Mouse (Mus musculus): Measurements from ENCODE around the gene Smc2. TPM values are rescaled to one million over a fixed set of nuclear protein-coding genes. Genes with fewer than 3 reads are reported as not detected.
"Not testable (repeated sequence)": the region's sequence is repeated elsewhere in the genome, so short reads cannot be mapped to it uniquely, and the experiment has no call there.

Gene Smc2
- polyA plus RNA-seq, 1 experiment from 2014 or later = 70.0 TPM

- Histone ChIP-seq H3K4me2 (ENCODE audit: low read length) (no peak overlapping the region), H3K4me1 (ENCODE audit: control insufficient read depth, insufficient read depth, low read length) (no peaks in the 10 kb centered on the region), H3K9ac (replicated peaks; ENCODE audit: low read length) (no peak overlapping the region), H3K9me3 (ENCODE audit: control insufficient read depth, low read length) (no peaks in the 10 kb centered on the region), H3K4me3 (replicated peaks; ENCODE audit: low read depth, low read length) (no peak overlapping the region), H3K27me3 (ENCODE audit: control insufficient read depth, insufficient read depth, low read length) (no peaks in the 10 kb centered on the region), H3K27ac (replicated peaks; ENCODE audit: low read depth, low read length) (no peak overlapping the region), H3K36me3 (ENCODE audit: control insufficient read depth, insufficient read depth, low read length) (peaks cover 19% of the 10 kb centered on the region; the same call in 1 of the 2 replicates)
- WGBS = 91% methylated on average over 3 of the region's 3 CpGs
- DNase-seq (no peak), ATAC-seq (ENCODE audit: low FRiP score, low TSS enrichment) (no peak)
Measured at GRCm38 (mm10) chr4:52473431-52473830, 34.4 kb downstream of the Smc2 start.

- Histone ChIP-seq H3K27ac (replicated peaks; ENCODE audit: low read depth, low read length) (no peak overlapping the region), H3K27me3 (ENCODE audit: control insufficient read depth, insufficient read depth, low read length) (no peaks in the 10 kb centered on the region), H3K9ac (replicated peaks; ENCODE audit: low read length) (no peak overlapping the region), H3K4me1 (ENCODE audit: control insufficient read depth, insufficient read depth, low read length) (no peaks in the 10 kb centered on the region), H3K4me3 (replicated peaks; ENCODE audit: low read depth, low read length) (no peak overlapping the region), H3K4me2 (ENCODE audit: low read length) (no peak overlapping the region), H3K9me3 (ENCODE audit: control insufficient read depth, low read length) (no peaks in the 10 kb centered on the region), H3K36me3 (ENCODE audit: control insufficient read depth, insufficient read depth, low read length) (peaks cover 20% of the 10 kb centered on the region; the same call in 1 of the 2 replicates)
- WGBS = 87% methylated on average over 4 of the region's 4 CpGs
- ATAC-seq (ENCODE audit: low FRiP score, low TSS enrichment) (no peak), DNase-seq (no peak)
Measured at GRCm38 (mm10) chr4:52487486-52487885, 48.4 kb downstream of the Smc2 start.

GRCm38 (mm10) chr4:52497144-52497543 lies 58.1 kb downstream of the Smc2 start, which contains the start of gene Vma21-ps:
Gene Vma21-ps, minus strand, starts transcription at chr4:52497244.
- ATAC-seq (ENCODE audit: low FRiP score, low TSS enrichment); DNase-seq; H3K27me3 ChIP-seq (ENCODE audit: control insufficient read depth, insufficient read depth, low read length); H3K4me1 ChIP-seq (ENCODE audit: control insufficient read depth, insufficient read depth, low read length); H3K9me3 ChIP-seq (ENCODE audit: control insufficient read depth, low read length); H3K27ac ChIP-seq (replicated peaks; ENCODE audit: low read depth, low read length); H3K4me2 ChIP-seq (ENCODE audit: low read length); H3K9ac ChIP-seq (replicated peaks; ENCODE audit: low read length); H3K4me3 ChIP-seq (replicated peaks; ENCODE audit: low read depth, low read length); H3K36me3 ChIP-seq (ENCODE audit: control insufficient read depth, insufficient read depth, low read length): not testable (repeated sequence)
- 96% methylated on average over 10 of the region's 10 CpGs for WGBS

GRCm38 (mm10) chr4:52517580-52517979 lies 78.5 kb downstream of the Smc2 start:
- ATAC-seq (ENCODE audit: low FRiP score, low TSS enrichment) = no peak
- H3K4me3 ChIP-seq (replicated peaks; ENCODE audit: low read depth, low read length) = no peak overlapping the region
- no peaks in the 10 kb centered on the region for H3K4me1 ChIP-seq (ENCODE audit: control insufficient read depth, insufficient read depth, low read length)
- no peak overlapping the region for H3K9ac ChIP-seq (replicated peaks; ENCODE audit: low read length)
- no peaks in the 10 kb centered on the region for H3K36me3 ChIP-seq (ENCODE audit: control insufficient read depth, insufficient read depth, low read length)
- no peak for DNase-seq
- H3K27ac ChIP-seq (replicated peaks; ENCODE audit: low read depth, low read length) = no peak overlapping the region
- H3K9me3 ChIP-seq (ENCODE audit: control insufficient read depth, low read length) = no peaks in the 10 kb centered on the region
- WGBS = 7% methylated on average over 4 of the region's 4 CpGs
- H3K27me3 ChIP-seq (ENCODE audit: control insufficient read depth, insufficient read depth, low read length) = no peaks in the 10 kb centered on the region
- H3K4me2 ChIP-seq (ENCODE audit: low read length) = no peak overlapping the region

GRCm38 (mm10) chr4:52519301-52519700 lies 80.3 kb downstream of the Smc2 start:
- no peak for ATAC-seq (ENCODE audit: low FRiP score, low TSS enrichment)
- no peak for DNase-seq
- H3K36me3 ChIP-seq (ENCODE audit: control insufficient read depth, insufficient read depth, low read length) = no peaks in the 10 kb centered on the region
- H3K4me1 ChIP-seq (ENCODE audit: control insufficient read depth, insufficient read depth, low read length) = no peaks in the 10 kb centered on the region
- no peak overlapping the region for H3K4me3 ChIP-seq (replicated peaks; ENCODE audit: low read depth, low read length)
- H3K27ac ChIP-seq (replicated peaks; ENCODE audit: low read depth, low read length) = no peak overlapping the region
- 90% methylated on average over 5 of the region's 5 CpGs for WGBS
- no peaks in the 10 kb centered on the region for H3K9me3 ChIP-seq (ENCODE audit: control insufficient read depth, low read length)
- no peaks in the 10 kb centered on the region for H3K27me3 ChIP-seq (ENCODE audit: control insufficient read depth, insufficient read depth, low read length)
- no peak overlapping the region for H3K9ac ChIP-seq (replicated peaks; ENCODE audit: low read length)
- no peak overlapping the region for H3K4me2 ChIP-seq (ENCODE audit: low read length)

- DNase-seq = no peak
- Histone ChIP-seq H3K4me3 (replicated peaks; ENCODE audit: low read depth, low read length) (no peak overlapping the region), H3K27ac (replicated peaks; ENCODE audit: low read depth, low read length) (no peak overlapping the region), H3K4me2 (ENCODE audit: low read length) (no peak overlapping the region), H3K4me1 (ENCODE audit: control insufficient read depth, insufficient read depth, low read length) (no peaks in the 10 kb centered on the region), H3K36me3 (ENCODE audit: control insufficient read depth, insufficient read depth, low read length) (no peaks in the 10 kb centered on the region), H3K27me3 (ENCODE audit: control insufficient read depth, insufficient read depth, low read length) (no peaks in the 10 kb centered on the region), H3K9ac (replicated peaks; ENCODE audit: low read length) (no peak overlapping the region), H3K9me3 (ENCODE audit: control insufficient read depth, low read length) (no peaks in the 10 kb centered on the region)
- WGBS = 83% methylated on average over 5 of the region's 5 CpGs
- ATAC-seq (ENCODE audit: low FRiP score, low TSS enrichment) = no peak
Measured at GRCm38 (mm10) chr4:52526464-52526863, 87.4 kb downstream of the Smc2 start.

GRCm38 (mm10) chr4:52530636-52531035 lies 91.6 kb downstream of the Smc2 start:
- no peaks in the 10 kb centered on the region for H3K4me1 ChIP-seq (ENCODE audit: control insufficient read depth, insufficient read depth, low read length)
- no peak overlapping the region for H3K4me3 ChIP-seq (replicated peaks; ENCODE audit: low read depth, low read length)
- DNase-seq (no peak), ATAC-seq (ENCODE audit: low FRiP score, low TSS enrichment) (no peak)
- no peak overlapping the region for H3K4me2 ChIP-seq (ENCODE audit: low read length)
- 83% methylated on average over 2 of the region's 2 CpGs for WGBS
- no peaks in the 10 kb centered on the region for H3K9me3 ChIP-seq (ENCODE audit: control insufficient read depth, low read length)
- H3K36me3 ChIP-seq (ENCODE audit: control insufficient read depth, insufficient read depth, low read length) = no peaks in the 10 kb centered on the region
- no peak overlapping the region for H3K27ac ChIP-seq (replicated peaks; ENCODE audit: low read depth, low read length)
- no peaks in the 10 kb centered on the region for H3K27me3 ChIP-seq (ENCODE audit: control insufficient read depth, insufficient read depth, low read length)
- no peak overlapping the region for H3K9ac ChIP-seq (replicated peaks; ENCODE audit: low read length)

Other genes with a start within 250 kb of the Smc2 start
- gene Vma21-ps, start 58.0 kb downstream of the Smc2 start, polyA plus RNA-seq (2014; fragmentation: Nextera tagmentation; extraction: Ambion mirVana) = 1.00 TPM in 1 of 2 replicates, not detected in the other
- not detected in 2 replicates for gene Toporsl, start 157.0 kb downstream of the Smc2 start, polyA plus RNA-seq (2014; fragmentation: Nextera tagmentation; extraction: Ambion mirVana)

Measured in midbrain, embryonic 14.5 days (tissue).